Mouse (Mus musculus) liver, embryonic 14.5 days (tissue): Measurements from ENCODE around the gene Phex.

Experiments used
- CTCF ChIP-seq: IDR thresholded peaks from 2 replicates; pipeline ENCODE4 v1.5.1; 2016; ENCODE audit warnings: antibody characterized with exemption, low read depth, control low read depth
- EP300 ChIP-seq: IDR thresholded peaks from 2 replicates; pipeline ENCODE4 v1.6.1; 2016; ENCODE audit warnings: antibody characterized with exemption, low read depth

GRCm38 (mm10) chrX:157310331-157310730 is 104.8 kb downstream of the Phex start:
- TF ChIP-seq CTCF (no peak), EP300 (no peak)
